Mouse (Mus musculus) testis, adult 2 months (tissue): Measurements from ENCODE around the gene Tm9sf3. TPM values are rescaled to one million over a fixed set of nuclear protein-coding genes. Genes with fewer than 3 reads are reported as not detected.

Source experiments
- H3K27ac ChIP-seq: fragments of 200-500 bp; 2 replicates; pipeline ENCODE4 v1.5.1; 2012; ENCODE audit warnings: low read depth, low read length; ENCODE audit not compliant: control insufficient read depth, insufficient read depth
- H3K27me3 ChIP-seq: fragments of 200-500 bp; 2 replicates; pipeline ENCODE4 v1.6.1; 2012; ENCODE audit warnings: mild to moderate bottlenecking, low read length, moderate library complexity; ENCODE audit not compliant: control insufficient read depth, insufficient read depth
- H3K36me3 ChIP-seq: fragments of 200-500 bp; 2 replicates; pipeline ENCODE4 v1.6.1; 2012; ENCODE audit warnings: mild to moderate bottlenecking, low read length; ENCODE audit not compliant: control insufficient read depth, insufficient read depth
- H3K4me1 ChIP-seq: fragments of 200-500 bp; 2 replicates; pipeline ENCODE4 v1.6.1; 2012; ENCODE audit warnings: low read length; ENCODE audit not compliant: control insufficient read depth, insufficient read depth
- H3K4me3 ChIP-seq: fragments of 200-500 bp; 2 replicates; pipeline ENCODE4 v1.5.1; 2012; ENCODE audit warnings: low read depth, mild to moderate bottlenecking, low read length, moderate library complexity, mixed read lengths; ENCODE audit not compliant: control insufficient read depth
- CTCF ChIP-seq: fragments of 200-500 bp; IDR thresholded peaks from 2 replicates; pipeline ENCODE4 v1.5.1; 2012; ENCODE audit warnings: low read depth, mild to moderate bottlenecking, inconsistent platforms, low read length, moderate library complexity; ENCODE audit not compliant: control insufficient read depth, insufficient read depth, insufficient replicate concordance
- POLR2A ChIP-seq: fragments of 200-500 bp; IDR thresholded peaks from 2 replicates; pipeline ENCODE4 v1.6.1; 2012; ENCODE audit warnings: low read depth, mild to moderate bottlenecking, inconsistent platforms, low read length, moderate library complexity; ENCODE audit not compliant: control insufficient read depth
- polyA plus RNA-seq: library from polyadenylated mRNA; depleted of rRNA; stranded (reverse); fragments of >200 nt; gene quantifications from 2 replicates; pipeline ENCODE4 v1.2.3, GENCODE M21; 2012

Gene Tm9sf3
- polyA plus RNA-seq, 1 experiment: 40.4 TPM

DNA sequence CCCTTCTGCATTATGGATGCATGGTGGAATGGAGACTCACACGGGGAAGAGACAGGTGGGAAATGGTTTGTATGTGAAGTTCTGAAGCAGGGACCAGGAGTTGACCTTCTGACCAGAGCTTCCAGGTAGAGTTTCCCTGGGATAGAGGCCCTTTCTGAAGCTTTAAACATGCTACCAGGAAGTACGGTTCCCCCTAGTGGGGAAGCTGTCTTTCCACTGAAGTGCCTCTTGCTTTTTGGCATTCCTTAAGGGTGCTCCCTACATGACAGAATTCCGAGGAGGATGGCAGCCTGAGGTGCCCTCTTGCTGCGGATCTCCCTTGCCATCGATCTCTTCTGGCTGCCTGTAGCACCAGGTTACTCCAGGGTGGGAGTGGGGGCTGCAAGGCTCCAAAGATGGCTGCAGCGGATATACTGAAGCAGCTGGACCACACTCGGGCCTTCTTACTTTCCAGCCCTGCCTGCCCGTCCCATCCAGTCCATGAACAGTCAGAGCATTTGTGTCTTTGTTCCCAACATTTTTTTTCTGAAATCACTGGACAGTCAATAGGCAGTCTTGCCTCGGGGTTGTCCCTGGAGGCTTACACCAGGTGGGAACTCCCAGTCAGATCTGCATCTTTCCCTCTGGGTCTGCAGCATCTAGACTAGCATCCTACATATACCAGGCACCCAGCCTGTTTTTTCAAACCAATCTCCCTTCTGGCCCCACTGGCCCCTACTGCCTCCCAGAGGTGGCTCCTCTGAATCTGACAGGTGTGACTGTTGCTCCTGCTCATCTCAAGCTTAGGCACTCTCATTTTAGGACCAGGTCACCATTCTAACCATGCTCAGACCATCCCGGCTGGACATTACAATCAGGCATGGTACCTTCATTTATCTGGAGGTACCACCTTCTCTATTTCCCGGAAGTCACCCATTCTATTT is 59.4 kb downstream of the Tm9sf3 start:
- Histone ChIP-seq H3K4me1 (peaks cover 10% of the 10 kb centered on the region), H3K4me3 (no peak overlapping the region), H3K27me3 (no peaks in the 10 kb centered on the region), H3K36me3 (no peaks in the 10 kb centered on the region), H3K27ac (no peak overlapping the region)
- no peak for TF ChIP-seq POLR2A
- TF ChIP-seq CTCF: no peak

- Histone ChIP-seq H3K27ac (no peak overlapping the region), H3K27me3 (no peaks in the 10 kb centered on the region), H3K4me1 (no peaks in the 10 kb centered on the region), H3K36me3 (no peaks in the 10 kb centered on the region), H3K4me3 (no peak overlapping the region)
- no peak for TF ChIP-seq CTCF
- no peak for TF ChIP-seq POLR2A
These were observed 66.2 kb downstream of the Tm9sf3 start for GRCm38 (mm10) chr19:41197606-41198005.

- no peak overlapping the region for H3K4me3 ChIP-seq
- H3K27me3 ChIP-seq: no peaks in the 10 kb centered on the region
- no peaks in the 10 kb centered on the region for H3K36me3 ChIP-seq
- TF ChIP-seq POLR2A: no peak
- TF ChIP-seq CTCF: no peak
- no peaks in the 10 kb centered on the region for H3K4me1 ChIP-seq
- no peak overlapping the region for H3K27ac ChIP-seq
These were observed 70.4 kb downstream of the Tm9sf3 start for GRCm38 (mm10) chr19:41193379-41193778.

DNA sequence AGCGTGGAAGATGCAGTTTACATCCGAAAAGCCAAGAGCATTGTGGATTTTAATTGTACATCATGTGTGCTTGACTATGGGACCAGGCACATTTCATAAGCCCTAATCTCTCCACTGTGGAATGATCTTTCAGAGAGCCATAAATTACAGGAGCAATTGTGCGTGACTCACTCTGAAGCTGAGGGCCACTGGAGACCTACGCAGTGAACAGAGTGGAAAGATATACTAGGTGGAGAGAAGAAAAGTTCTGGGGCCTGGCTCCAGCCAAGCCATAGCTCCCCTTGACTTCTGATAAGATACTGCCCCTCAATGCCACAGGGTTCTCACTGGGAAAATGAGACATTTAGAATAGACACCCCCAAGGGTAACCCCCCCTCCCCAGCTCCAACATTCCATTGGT is 70.8 kb downstream of the Tm9sf3 start:
- H3K4me3 ChIP-seq: no peak overlapping the region
- no peaks in the 10 kb centered on the region for H3K4me1 ChIP-seq
- H3K27me3 ChIP-seq: no peaks in the 10 kb centered on the region
- H3K27ac ChIP-seq: no peak overlapping the region
- H3K36me3 ChIP-seq: no peaks in the 10 kb centered on the region
- TF ChIP-seq POLR2A (no peak), CTCF (no peak)

- Histone ChIP-seq H3K4me3 (no peak overlapping the region), H3K4me1 (no peaks in the 10 kb centered on the region), H3K36me3 (no peaks in the 10 kb centered on the region), H3K27me3 (no peaks in the 10 kb centered on the region), H3K27ac (no peak overlapping the region)
- TF ChIP-seq CTCF: no peak
- TF ChIP-seq POLR2A: no peak
These were observed 72.1 kb downstream of the Tm9sf3 start for GRCm38 (mm10) chr19:41191724-41192123.

- H3K4me1 ChIP-seq: no peaks in the 10 kb centered on the region
- no peak overlapping the region for H3K4me3 ChIP-seq
- H3K27ac ChIP-seq: no peak overlapping the region
- no peaks in the 10 kb centered on the region for H3K36me3 ChIP-seq
- TF ChIP-seq CTCF (no peak), POLR2A (no peak)
- H3K27me3 ChIP-seq: no peaks in the 10 kb centered on the region
These were observed 72.8 kb downstream of the Tm9sf3 start for GRCm38 (mm10) chr19:41190876-41191434.

- Histone ChIP-seq H3K36me3 (no peaks in the 10 kb centered on the region), H3K4me1 (no peaks in the 10 kb centered on the region), H3K27ac (no peak overlapping the region), H3K27me3 (no peaks in the 10 kb centered on the region), H3K4me3 (no peak overlapping the region)
- no peak for TF ChIP-seq CTCF
- no peak for TF ChIP-seq POLR2A
These were observed 86.5 kb downstream of the Tm9sf3 start for GRCm38 (mm10) chr19:41177331-41177730.
